Mouse (Mus musculus): Measurements from ENCODE around the gene Arl8a. TPM values are rescaled to one million over a fixed set of nuclear protein-coding genes. Genes with fewer than 3 reads are reported as not detected.

The Arl8a gene
- total RNA-seq, 1 experiment from 2014 or later: 41.9 TPM

DNA sequence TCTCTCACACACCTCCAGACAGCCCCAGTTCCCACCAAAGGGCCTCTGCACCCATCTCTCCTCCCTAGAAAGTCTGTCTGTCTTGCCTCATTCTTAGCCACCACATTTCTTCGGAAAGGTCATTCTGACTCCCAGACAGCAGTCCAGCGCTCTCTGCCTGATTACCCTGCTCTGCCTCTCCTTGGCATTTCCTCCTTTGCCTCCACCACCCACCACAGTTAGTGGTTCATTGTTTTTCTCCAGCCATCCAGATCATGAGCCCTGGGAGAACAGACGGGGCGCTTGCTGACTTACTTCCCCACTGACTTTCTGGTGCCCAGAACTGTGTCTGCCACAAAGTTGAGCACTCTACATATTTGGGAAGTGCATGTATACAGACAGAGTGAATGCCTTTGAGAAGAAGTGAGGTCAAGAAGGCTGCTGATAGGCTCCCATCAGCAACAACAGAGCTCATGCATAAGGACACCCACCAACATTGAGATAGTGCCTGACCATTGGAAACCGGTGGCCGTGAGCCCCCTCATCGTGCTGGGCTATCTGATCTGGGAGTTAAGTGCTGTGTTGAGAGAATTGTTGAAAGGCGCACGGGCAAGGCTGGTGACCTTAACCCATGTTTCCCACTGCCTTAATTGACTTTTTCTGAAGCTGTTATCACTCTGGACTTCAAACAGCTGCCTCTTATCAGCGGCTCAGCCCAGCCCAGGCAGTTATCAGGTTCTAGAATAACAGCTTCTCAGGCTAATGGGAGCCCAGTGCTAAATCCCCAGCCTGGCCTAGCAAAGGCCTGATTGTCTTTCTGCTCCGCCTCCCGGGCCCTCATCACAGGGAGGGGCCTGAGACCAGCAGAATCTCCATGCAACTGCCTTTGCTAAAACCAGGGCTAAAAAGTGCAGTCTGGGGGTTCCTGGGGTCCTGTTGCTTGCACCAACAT is 57.8 kb downstream of the Arl8a start:
- DNase-seq: no peak

DNA sequence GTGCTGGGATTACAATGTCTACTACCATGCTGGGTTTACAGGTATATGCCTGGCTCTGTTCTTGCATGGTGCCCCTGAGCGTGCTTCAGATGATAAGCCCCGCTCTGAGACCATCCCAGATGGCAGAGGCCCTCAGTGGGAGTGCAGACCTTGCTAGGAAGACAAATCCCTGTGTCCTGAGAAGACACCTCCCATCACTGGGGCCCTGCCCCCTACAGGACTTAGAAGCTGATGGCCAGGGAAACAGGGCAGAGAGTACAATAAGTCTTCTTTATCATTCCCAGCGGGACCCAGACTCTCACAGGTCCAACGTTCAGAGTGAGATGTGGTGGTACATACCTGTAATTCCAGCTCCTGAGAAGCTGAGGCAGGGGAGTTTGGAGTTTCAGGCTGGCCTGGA is 58.6 kb downstream of the Arl8a start:
- no peak for DNase-seq

Other genes starting within 250 kb of the Arl8a start
- gene Ppp1r12b, start 190.9 kb upstream of the Arl8a start, total RNA-seq (2021): 10.0 and 16.1 TPM in 2 replicates
- gene Ube2t, start 184.3 kb upstream of the Arl8a start, total RNA-seq (2021): 5.3 and 5.9 TPM in 2 replicates
- 15.1 and 22.0 TPM in 2 replicates for gene Lgr6, start 41.5 kb upstream of the Arl8a start, total RNA-seq (2021)
- gene Ptpn7, start 14.1 kb upstream of the Arl8a start, total RNA-seq (2021): 1.1 and 3.9 TPM in 2 replicates
- gene Gpr37l1, start 20.9 kb downstream of the Arl8a start, total RNA-seq (2021): 1.8 and 2.4 TPM in 2 replicates
- gene Elf3, start 111.7 kb downstream of the Arl8a start, total RNA-seq (2021): 0.30 TPM in 2 replicates
- gene Rnpep, start 137.3 kb downstream of the Arl8a start, total RNA-seq (2021): 46.8 and 51.3 TPM in 2 replicates
- gene Timm17a, start 167.0 kb downstream of the Arl8a start, total RNA-seq (2021): 256 and 274 TPM in 2 replicates
- 1.7 and 3.7 TPM in 2 replicates for gene Lmod1, start 178.0 kb downstream of the Arl8a start, total RNA-seq (2021)
- gene Shisa4, start 228.4 kb downstream of the Arl8a start, total RNA-seq (2021): 8.7 and 10.6 TPM in 2 replicates

All from adrenal gland, postnatal 14 days (tissue).